Mouse (Mus musculus) 3T3-L1 (cell line): ENCODE measurements around the gene Ptpn20.

Experiments used
- DNase-seq: peaks from one replicate; pipeline ENCODE4 v3.0.0-alpha.2; 2015; ENCODE audit warnings: low read depth, low spot score

Ptpn20 gene

GRCm38 (mm10) chr14:33588951-33589350 is at the start of gene Ptpn20:
Gene Ptpn20, plus strand, starts transcription at chr14:33589207.
- DNase-seq = peak; percentile 2

GRCm38 (mm10) chr14:33539559-33540167 is 49.3 kb upstream of the Ptpn20 start:
- DNase-seq = no peak

- DNase-seq = no peak
Measured at GRCm38 (mm10) chr14:33545565-33546143, 43.4 kb upstream of the Ptpn20 start.

- no peak for DNase-seq
Measured at GRCm38 (mm10) chr14:33548650-33549049, 40.4 kb upstream of the Ptpn20 start.

GRCm38 (mm10) chr14:33549856-33550255 is 39.2 kb upstream of the Ptpn20 start:
- no peak for DNase-seq

GRCm38 (mm10) chr14:33570737-33571136 is 18.3 kb upstream of the Ptpn20 start:
- DNase-seq = no peak

GRCm38 (mm10) chr14:33573643-33574042 is 15.4 kb upstream of the Ptpn20 start:
- DNase-seq = no peak

GRCm38 (mm10) chr14:33579771-33580484 is 9.1 kb upstream of the Ptpn20 start:
- peak; percentile 6 for DNase-seq

GRCm38 (mm10) chr14:33598376-33599130 is 9.5 kb downstream of the Ptpn20 start:
- no peak for DNase-seq

GRCm38 (mm10) chr14:33607431-33607830 is 18.4 kb downstream of the Ptpn20 start:
- no peak for DNase-seq

GRCm38 (mm10) chr14:33625036-33625435 is 36.0 kb downstream of the Ptpn20 start:
- no peak for DNase-seq

- peak; percentile 20 for DNase-seq
Measured at GRCm38 (mm10) chr14:33632790-33633372, 43.9 kb downstream of the Ptpn20 start.

- DNase-seq = no peak
Measured at GRCm38 (mm10) chr14:33634354-33634753, 45.3 kb downstream of the Ptpn20 start.

GRCm38 (mm10) chr14:33634774-33635173 is 45.8 kb downstream of the Ptpn20 start:
- no peak for DNase-seq

GRCm38 (mm10) chr14:33639357-33639756 is 50.4 kb downstream of the Ptpn20 start:
- peak; percentile 4 for DNase-seq

- DNase-seq = no peak
Measured at GRCm38 (mm10) chr14:33650721-33651120, 61.7 kb downstream of the Ptpn20 start.

GRCm38 (mm10) chr14:33657471-33657901 is 68.5 kb downstream of the Ptpn20 start:
- no peak for DNase-seq

GRCm38 (mm10) chr14:33658331-33658730 is 69.3 kb downstream of the Ptpn20 start:
- DNase-seq = no peak

- no peak for DNase-seq
Measured at GRCm38 (mm10) chr14:33662080-33662479, 73.1 kb downstream of the Ptpn20 start.

GRCm38 (mm10) chr14:33666301-33666700 is 77.3 kb downstream of the Ptpn20 start:
- DNase-seq = no peak

GRCm38 (mm10) chr14:33669891-33670290 is 80.9 kb downstream of the Ptpn20 start:
- no peak for DNase-seq
